Mouse (Mus musculus) heart, embryonic 16.5 days (tissue): ENCODE results near the gene Acsf2. TPM values are rescaled to one million over a fixed set of nuclear protein-coding genes. Genes with fewer than 3 reads are reported as not detected.

Source experiments
- ATAC-seq: fragments of 200-750 bp; cut with Nextera tagmentation; replicated peaks from 2 replicates; pipeline ENCODE4 v1.8.0; 2017; ENCODE audit warnings: moderate number of reproducible peaks; ENCODE audit not compliant: insufficient read depth, low FRiP score; ENCODE audit errors: extremely low read depth
- H3K27ac ChIP-seq: fragments of 300-500 bp; sonication (generic); 2 replicates; pipeline ENCODE4 v1.5.1; 2014; ENCODE audit warnings: mild to moderate bottlenecking, low read length, control low read depth, moderate library complexity
- H3K27me3 ChIP-seq: fragments of 300-500 bp; sonication (generic); 2 replicates; pipeline ENCODE4 v1.6.1; 2014; ENCODE audit warnings: low read length, mixed read lengths; ENCODE audit not compliant: control insufficient read depth, insufficient read depth
- H3K36me3 ChIP-seq: fragments of 300-500 bp; sonication (generic); 2 replicates; pipeline ENCODE4 v1.6.1; 2014; ENCODE audit not compliant: control insufficient read depth, insufficient read depth
- H3K4me1 ChIP-seq: fragments of 300-500 bp; sonication (generic); 2 replicates; pipeline ENCODE4 v1.6.1; 2014; ENCODE audit warnings: low read length, mixed read lengths; ENCODE audit not compliant: control insufficient read depth, insufficient read depth
- H3K4me2 ChIP-seq: fragments of 300-500 bp; sonication (generic); 2 replicates; pipeline ENCODE4 v1.6.1; 2014; ENCODE audit warnings: low read depth, mild to moderate bottlenecking, control low read depth, low read length
- H3K4me3 ChIP-seq: fragments of 300-500 bp; sonication (generic); 2 replicates; pipeline ENCODE4 v1.5.1; 2014; ENCODE audit warnings: mild to moderate bottlenecking, control low read depth, low read length
- H3K9ac ChIP-seq: fragments of 300-500 bp; sonication (generic); 2 replicates; pipeline ENCODE4 v1.6.1; 2014; ENCODE audit warnings: low read length, control low read depth
- H3K9me3 ChIP-seq: fragments of 300-500 bp; sonication (generic); replicated peaks from 2 replicates; pipeline ENCODE4 v1.6.1; 2016; ENCODE audit warnings: low read length; ENCODE audit not compliant: control insufficient read depth
- WGBS: fragments of 180-500 bp; shearing (Covaris S2); extraction: QIAGEN DNeasy Blood & Tissue Kit; methylation state at CpG from one replicate; pipeline ENCODE4 v1.1.7; 2014; 5-methylcytosine and 5-hydroxymethylcytosine counted together
- polyA plus RNA-seq: library from polyadenylated mRNA; unstranded; fragments of >200 nt; fragmentation: Nextera tagmentation; extraction: Ambion mirVana; gene quantifications from 2 replicates; pipeline ENCODE4 v1.2.1, GENCODE M21; 2015

Gene Acsf2
- polyA plus RNA-seq, 1 experiment from 2014 or later: 2.7 TPM

DNA sequence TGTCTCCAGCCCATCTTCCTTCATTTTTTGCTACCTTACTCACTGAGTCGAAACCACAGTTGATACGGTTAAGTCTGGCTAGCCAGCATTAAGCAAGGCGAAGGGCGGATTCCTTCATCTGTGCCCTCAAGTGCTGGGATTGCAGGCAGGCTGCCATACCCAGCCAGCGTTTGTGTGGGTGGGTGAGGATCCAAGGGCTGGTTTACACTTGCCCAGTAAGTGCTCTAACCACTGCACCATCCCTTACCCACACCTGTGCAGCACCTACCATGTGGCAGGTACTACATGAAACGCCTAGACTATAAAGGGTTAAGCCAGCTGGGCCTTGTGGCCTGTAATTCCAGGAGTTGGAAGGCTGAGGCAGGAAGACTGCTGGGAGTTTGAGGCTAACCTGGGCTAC lies 54.4 kb downstream of the Acsf2 start:
- peaks cover 4% of the 10 kb centered on the region; the same call in 1 of the 2 replicates for H3K9me3 ChIP-seq
- 94% methylated on average over 6 of the region's 6 CpGs for WGBS

DNA sequence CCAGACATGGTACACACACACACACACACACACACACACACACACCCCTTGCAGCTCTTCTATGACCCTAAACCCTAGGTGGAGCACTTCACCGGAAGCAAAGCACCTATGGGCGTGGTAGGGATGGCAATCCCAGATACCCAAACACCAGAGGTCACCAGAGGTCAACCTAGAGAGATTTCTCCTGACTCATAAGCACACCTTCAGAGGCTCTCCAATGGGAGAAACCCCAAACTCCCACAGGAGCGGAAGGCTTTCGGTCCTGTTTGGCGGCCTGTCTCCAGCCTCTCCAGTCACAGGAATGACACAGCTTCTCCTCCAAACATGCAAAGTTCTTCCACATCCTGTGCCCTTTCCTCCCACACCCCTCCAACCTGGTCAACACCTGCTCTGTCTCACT lies 55.3 kb downstream of the Acsf2 start:
- Histone ChIP-seq H3K27ac (no peak overlapping the region), H3K4me3 (no peak overlapping the region), H3K4me2 (no peak overlapping the region), H3K36me3 (0 out of 2 replicates have a peak, but pooled peaks cover 5% of the 10 kb centered on the region), H3K9me3 (no peaks in the 10 kb centered on the region; the same call in 1 of the 2 replicates), H3K9ac (no peak overlapping the region), H3K27me3 (no peaks in the 10 kb centered on the region), H3K4me1 (peaks cover 7% of the 10 kb centered on the region)
- no peak for ATAC-seq
- 98% methylated on average over 5 of the region's 5 CpGs for WGBS

More for the DNA sequence above, 54.4 kb downstream of the Acsf2 start:
- H3K4me2 ChIP-seq: no peak overlapping the region
- no peaks in the 10 kb centered on the region for H3K27me3 ChIP-seq
- H3K4me3 ChIP-seq: no peak overlapping the region
- no peak for ATAC-seq
- no peak overlapping the region for H3K27ac ChIP-seq
- peaks cover 7% of the 10 kb centered on the region for H3K4me1 ChIP-seq
- H3K36me3 ChIP-seq: 0 out of 2 replicates have a peak, but pooled peaks cover 5% of the 10 kb centered on the region
- no peak overlapping the region for H3K9ac ChIP-seq

DNA sequence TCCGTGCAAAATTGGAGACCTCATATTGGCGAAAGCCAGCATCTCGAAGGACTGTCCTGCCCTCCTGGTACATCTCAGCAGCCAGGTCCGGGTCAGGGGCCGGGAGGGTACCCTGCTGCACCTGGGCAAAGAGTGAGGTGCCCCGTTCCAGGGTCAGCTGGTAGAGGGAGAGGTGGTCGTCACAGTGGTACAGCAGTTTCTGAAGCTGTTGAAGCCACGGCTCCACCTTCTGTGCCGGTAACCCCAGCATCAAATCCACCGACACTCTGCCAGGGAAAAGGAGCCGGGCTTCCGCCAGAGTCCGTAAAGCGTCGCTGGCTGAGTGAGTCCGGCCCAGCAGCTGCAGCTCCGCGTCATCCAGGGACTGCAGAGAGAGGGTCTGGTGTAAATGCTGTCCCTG lies 57.2 kb downstream of the Acsf2 start:
- no peaks in the 10 kb centered on the region for H3K9me3 ChIP-seq
- ATAC-seq: no peak
- 53% methylated on average over 18 of the region's 18 CpGs for WGBS
- no peaks in the 10 kb centered on the region for H3K27me3 ChIP-seq
- H3K4me2 ChIP-seq: peak overlapping the region; percentile 36
- 0 out of 2 replicates have a peak, but pooled peaks cover 5% of the 10 kb centered on the region for H3K36me3 ChIP-seq
- no peak overlapping the region for H3K27ac ChIP-seq
- H3K4me3 ChIP-seq: peak overlapping the region; percentile 20
- peak overlapping the region; percentile 21; the same call in 1 of the 2 replicates for H3K9ac ChIP-seq
- peaks cover 7% of the 10 kb centered on the region for H3K4me1 ChIP-seq

DNA sequence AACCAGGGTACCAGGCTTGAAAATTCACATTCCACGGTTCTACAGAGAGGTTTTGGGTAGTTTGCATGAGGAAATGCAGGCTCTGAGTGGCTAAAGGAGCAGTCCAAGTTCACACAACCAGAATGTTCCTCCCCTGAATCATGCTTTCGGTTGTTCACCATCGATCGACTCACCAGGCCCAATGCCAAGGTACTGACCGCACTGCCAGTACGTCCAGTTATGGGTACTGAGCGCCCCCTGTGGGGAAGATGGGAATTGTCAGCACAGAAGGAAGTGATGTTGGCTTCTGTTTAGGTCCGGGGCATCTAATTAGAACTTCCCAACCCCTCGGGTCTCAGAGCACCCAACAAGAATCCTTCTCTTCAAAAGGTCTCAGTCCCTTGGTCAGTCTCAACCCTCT lies 57.7 kb downstream of the Acsf2 start:
- WGBS: 19% methylated on average over 9 of the region's 9 CpGs
- peak; percentile 33 for ATAC-seq

DNA sequence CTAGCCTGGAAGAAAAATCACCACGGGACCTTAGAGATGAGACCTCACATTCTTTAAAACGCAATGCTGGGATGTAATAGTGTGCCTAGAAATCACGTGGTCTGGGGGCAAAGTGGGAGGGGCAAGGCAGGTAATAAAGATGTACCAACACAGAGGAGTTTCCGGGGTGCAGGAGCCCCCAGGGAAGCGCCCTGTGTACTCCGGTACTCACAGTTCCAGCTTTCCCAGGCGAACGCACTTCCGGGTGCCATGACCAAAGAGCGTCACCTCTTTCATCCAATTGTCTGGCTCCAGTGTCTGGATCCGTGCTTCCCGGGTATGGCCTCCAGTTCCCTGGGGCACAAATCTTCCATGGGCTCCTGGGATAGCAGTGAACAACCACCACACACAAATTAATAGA lies 58.3 kb downstream of the Acsf2 start:
- H3K9ac ChIP-seq: no peak overlapping the region
- H3K4me1 ChIP-seq: peaks cover 7% of the 10 kb centered on the region
- 0 out of 2 replicates have a peak, but pooled peaks cover 5% of the 10 kb centered on the region for H3K36me3 ChIP-seq
- H3K9me3 ChIP-seq: no peaks in the 10 kb centered on the region
- ATAC-seq: no peak
- H3K4me3 ChIP-seq: no peak overlapping the region
- no peak overlapping the region for H3K27ac ChIP-seq
- no peaks in the 10 kb centered on the region for H3K27me3 ChIP-seq
- no peak overlapping the region for H3K4me2 ChIP-seq
- 87% methylated on average over 12 of the region's 12 CpGs for WGBS

More for the DNA sequence above, 57.7 kb downstream of the Acsf2 start:
- H3K4me1 ChIP-seq: peaks cover 7% of the 10 kb centered on the region
- H3K27me3 ChIP-seq: no peaks in the 10 kb centered on the region
- H3K27ac ChIP-seq: no peak overlapping the region
- H3K36me3 ChIP-seq: 0 out of 2 replicates have a peak, but pooled peaks cover 5% of the 10 kb centered on the region
- peak overlapping the region; percentile 10; the same call in 1 of the 2 replicates for H3K9ac ChIP-seq
- peak overlapping the region; percentile 36 for H3K4me2 ChIP-seq
- H3K4me3 ChIP-seq: peak overlapping the region; percentile 20; the same call in 1 of the 2 replicates
- H3K9me3 ChIP-seq: no peaks in the 10 kb centered on the region

DNA sequence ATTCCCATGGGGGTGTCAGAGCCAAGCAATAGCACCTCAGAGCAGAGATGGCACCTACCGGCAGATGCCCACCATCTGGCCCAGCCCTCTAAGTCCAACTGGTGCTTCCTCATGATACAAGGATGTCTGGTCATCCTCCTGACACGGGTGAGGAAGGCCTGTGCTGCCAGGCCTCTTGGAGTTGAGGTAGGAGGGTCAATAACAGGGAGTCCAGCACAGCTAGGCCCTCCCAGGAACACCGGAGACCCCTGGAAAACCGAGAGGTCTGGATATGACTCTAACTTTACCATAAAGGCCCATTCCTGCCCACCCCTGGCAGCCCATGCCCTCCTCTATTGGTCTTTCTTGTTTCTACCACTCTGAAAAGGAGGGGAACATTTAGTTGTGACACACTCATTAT lies 59.3 kb downstream of the Acsf2 start:
- Histone ChIP-seq H3K4me2 (no peak overlapping the region), H3K27me3 (no peaks in the 10 kb centered on the region), H3K4me1 (0 out of 2 replicates have a peak, but pooled peaks cover 2% of the 10 kb centered on the region), H3K9me3 (no peaks in the 10 kb centered on the region), H3K36me3 (0 out of 2 replicates have a peak, but pooled peaks cover 5% of the 10 kb centered on the region), H3K27ac (no peak overlapping the region), H3K9ac (no peak overlapping the region), H3K4me3 (no peak overlapping the region)
- no peak for ATAC-seq
- WGBS: 86% methylated on average over 4 of the region's 4 CpGs

DNA sequence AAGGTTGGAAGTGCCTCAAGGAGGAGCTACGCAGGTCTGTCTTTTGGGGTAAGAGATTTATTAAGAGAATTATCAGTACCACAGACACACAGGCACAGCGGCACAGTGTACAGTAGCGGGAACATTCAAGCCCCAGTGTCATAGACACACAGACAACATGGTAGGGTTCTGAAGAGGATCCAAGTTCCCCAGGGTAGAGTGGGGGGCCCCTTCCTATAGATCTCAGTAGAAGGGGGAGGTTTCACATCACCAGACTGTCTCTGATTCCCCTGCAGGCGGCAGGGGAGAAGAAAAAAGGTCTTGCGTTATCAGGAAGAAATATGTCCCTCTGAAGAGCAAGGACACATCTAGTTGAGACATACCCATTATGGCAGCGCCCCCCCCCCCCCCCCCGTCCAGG lies 61.9 kb downstream of the Acsf2 start:
- Histone ChIP-seq H3K9ac (no peak overlapping the region), H3K4me2 (no peak overlapping the region), H3K4me1 (0 out of 2 replicates have a peak, but pooled peaks cover 3% of the 10 kb centered on the region), H3K27me3 (no peaks in the 10 kb centered on the region), H3K9me3 (no peaks in the 10 kb centered on the region), H3K27ac (no peak overlapping the region), H3K36me3 (0 out of 2 replicates have a peak, but pooled peaks cover 5% of the 10 kb centered on the region), H3K4me3 (no peak overlapping the region)
- 80% methylated on average over 7 of the region's 7 CpGs for WGBS
- ATAC-seq: no peak

DNA sequence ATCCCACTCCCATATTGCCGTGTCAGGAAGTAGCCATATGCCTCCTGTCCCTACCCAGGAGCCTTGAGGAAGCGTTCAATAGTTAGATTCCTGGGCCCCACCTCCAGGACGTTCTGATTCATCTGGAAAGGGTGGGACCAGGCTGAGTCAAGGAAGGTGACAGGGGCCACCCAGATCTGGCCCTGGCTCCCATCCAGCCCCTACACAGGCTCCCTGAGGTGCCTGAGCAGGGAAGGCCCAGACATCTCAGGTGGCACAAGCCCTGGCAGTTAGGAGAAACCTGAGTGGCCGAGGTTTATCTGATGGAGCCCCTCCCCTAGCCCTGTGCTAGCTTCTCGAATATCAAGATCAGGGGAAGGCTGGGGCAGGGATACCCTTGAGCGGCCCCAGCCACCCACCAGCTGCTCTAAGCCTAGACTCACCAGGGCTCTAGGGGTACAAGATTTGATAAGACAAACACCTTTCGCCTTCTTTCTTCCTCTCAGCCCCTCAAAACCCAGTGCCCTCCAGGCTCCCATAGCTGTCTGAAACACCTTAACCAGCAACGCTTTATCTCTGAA lies 62.9 kb downstream of the Acsf2 start:
- H3K27me3 ChIP-seq: no peaks in the 10 kb centered on the region
- WGBS: 58% methylated on average over 8 of the region's 8 CpGs
- H3K4me2 ChIP-seq: no peak overlapping the region
- 0 out of 2 replicates have a peak, but pooled peaks cover 3% of the 10 kb centered on the region for H3K4me1 ChIP-seq
- no peak for ATAC-seq
- H3K27ac ChIP-seq: no peak overlapping the region
- H3K36me3 ChIP-seq: 0 out of 2 replicates have a peak, but pooled peaks cover 5% of the 10 kb centered on the region
- no peak overlapping the region for H3K9ac ChIP-seq
- H3K4me3 ChIP-seq: no peak overlapping the region
- no peaks in the 10 kb centered on the region for H3K9me3 ChIP-seq

DNA sequence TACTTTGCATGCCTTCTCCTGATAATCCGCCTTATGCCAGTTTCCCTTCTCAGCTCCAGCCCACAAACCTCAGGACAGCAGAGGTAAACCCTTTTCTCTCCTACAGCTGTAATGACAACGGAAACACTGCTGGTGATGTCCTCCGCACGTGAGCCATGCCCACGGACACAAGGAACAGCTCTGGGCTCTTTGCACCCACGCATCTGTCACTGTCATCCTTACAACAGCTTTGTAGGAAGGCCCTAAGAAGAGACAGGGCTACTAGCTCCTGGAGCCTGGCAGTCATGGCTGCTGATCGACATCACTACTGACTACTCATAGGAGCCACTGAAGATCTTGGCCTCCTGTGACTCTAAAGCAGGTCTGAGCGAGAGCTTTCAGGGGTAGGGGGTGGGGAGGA lies 68.5 kb downstream of the Acsf2 start:
- no peak overlapping the region for H3K4me2 ChIP-seq
- no peaks in the 10 kb centered on the region for H3K27me3 ChIP-seq
- H3K9ac ChIP-seq: no peak overlapping the region
- H3K4me3 ChIP-seq: no peak overlapping the region
- no peaks in the 10 kb centered on the region for H3K9me3 ChIP-seq
- 0 out of 2 replicates have a peak, but pooled peaks cover 3% of the 10 kb centered on the region for H3K4me1 ChIP-seq
- no peak overlapping the region for H3K27ac ChIP-seq
- WGBS: 76% methylated on average over 8 of the region's 8 CpGs
- no peaks in the 10 kb centered on the region for H3K36me3 ChIP-seq
- no peak for ATAC-seq
